Mouse (Mus musculus) left cerebral cortex, adult 2 months (tissue): Measurements from ENCODE around the gene Mid2. TPM values are rescaled to one million over a fixed set of nuclear protein-coding genes. Genes with fewer than 3 reads are reported as not detected.
"Not testable (repeated sequence)": the region's sequence is repeated elsewhere in the genome, so short reads cannot be mapped to it uniquely, and the experiment has no call there.

Experiments
- DNase-seq, 2 experiments: peaks; one replicate each; pipeline ENCODE4 v3.0.0; 2021 to 2022; ENCODE audit warnings: low spot score in 2 of 2, mixed read lengths in 1 of 2; ENCODE audit errors: extremely low spot score in 1 of 2
- H3K27ac ChIP-seq: fragments of 200-600 bp; 2 replicates; pipeline ENCODE4 v1.8.1; 2022
- H3K4me3 ChIP-seq: fragments of 200-600 bp; 2 replicates; pipeline ENCODE4 v1.8.1; 2022
- CTCF ChIP-seq: fragments of 200-600 bp; IDR thresholded peaks from 2 replicates; pipeline ENCODE4 v1.8.1; 2022; ENCODE audit warnings: antibody characterized with exemption, mild to moderate bottlenecking, moderate library complexity
- intact Hi-C: fragments of 180-260 bp; cut with DNase I; formaldehyde crosslinking; loops from one replicate; pipeline ENCODE4 v1.15.1; 2025
- long read RNA-seq, 2 experiments: library from polyadenylated mRNA; stranded (forward); transcript quantifications; one replicate each; pipeline ENCODE4 v2.0.0; 2021; ENCODE audit warnings: borderline mapping rate in 2 of 2
- total RNA-seq, 2 experiments: library from RNA; stranded (reverse); gene quantifications; 2 replicates each; pipeline ENCODE4 v1.2.3; 2021

The Mid2 gene
- total RNA-seq: 10 to 100 TPM; 23.0 to 24.4 TPM
- long read RNA-seq, experiment 1, partial matches to known transcripts: 0 of 12 reads
- long read RNA-seq, experiment 1, other reads (novel, unspliced or antisense): 12 of 12 reads
- long read RNA-seq, experiment 2, partial matches to known transcripts: 0 of 8 reads
- long read RNA-seq, experiment 2, other reads (novel, unspliced or antisense): 8 of 8 reads

GRCm38 (mm10) chrX:140664479-140665241 is at the start of gene Mid2:
Gene Mid2 (plus strand): TSS chrX:140664599.
- peak within 1 kb of the TSS; percentile 70 for H3K27ac ChIP-seq
- DNase-seq: peak; percentile 30 to 32
- intact Hi-C loops: loop anchor here (5.0 to 10.0 kb wide), 2 partner anchors 78 to 170 kb away; no protein-coding TSS in a partner anchor
- H3K4me3 ChIP-seq: peak within 1 kb of the TSS; percentile 45
- no peak for TF ChIP-seq CTCF

- intact Hi-C loops: no loop called here
- no peak overlapping the region for H3K27ac ChIP-seq
- no peak for DNase-seq
- no peak overlapping the region for H3K4me3 ChIP-seq
- no peak for TF ChIP-seq CTCF
These were observed 39.4 kb upstream of the Mid2 start for GRCm38 (mm10) chrX:140624875-140625594.

DNA sequence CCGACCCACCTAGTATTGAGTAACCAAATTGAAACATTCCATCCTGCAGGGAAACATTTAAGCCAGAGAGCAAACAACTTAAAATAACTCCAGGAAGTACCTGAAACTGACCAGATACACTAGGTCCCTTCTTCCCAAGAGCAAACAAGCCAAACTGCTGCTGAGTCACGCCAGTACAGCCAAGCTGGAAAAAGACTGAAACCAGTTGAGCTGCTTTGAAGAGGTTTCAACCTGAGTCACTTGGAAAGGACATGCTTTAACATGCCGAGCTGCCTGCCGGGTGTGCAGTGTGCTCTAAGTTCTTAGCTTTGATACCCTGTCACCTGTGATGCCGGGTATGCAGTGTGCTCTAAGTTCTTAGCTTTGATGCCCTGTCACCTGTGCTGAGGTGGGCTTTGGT is 26.4 kb upstream of the Mid2 start:
- DNase-seq: no peak
- no peak overlapping the region for H3K4me3 ChIP-seq
- no peak for TF ChIP-seq CTCF
- intact Hi-C loops: no loop called here
- no peak overlapping the region for H3K27ac ChIP-seq

- intact Hi-C loops: no loop called here
- DNase-seq: no peak
These were observed 24.8 kb upstream of the Mid2 start for GRCm38 (mm10) chrX:140639592-140639991.

GRCm38 (mm10) chrX:140660731-140661130 is 3.7 kb upstream of the Mid2 start:
- H3K4me3 ChIP-seq: no peak overlapping the region
- DNase-seq: no peak
- intact Hi-C loops: loop anchor here (10.0 kb wide), 1 partner anchor 174 kb away; no protein-coding TSS in a partner anchor
- no peak for TF ChIP-seq CTCF
- no peak overlapping the region for H3K27ac ChIP-seq

More at GRCm38 (mm10) chrX:140639592-140639991, 24.8 kb upstream of the Mid2 start:
- Histone ChIP-seq H3K4me3 (no peak overlapping the region), H3K27ac (no peak overlapping the region)
- TF ChIP-seq CTCF: peak; percentile 32

DNA sequence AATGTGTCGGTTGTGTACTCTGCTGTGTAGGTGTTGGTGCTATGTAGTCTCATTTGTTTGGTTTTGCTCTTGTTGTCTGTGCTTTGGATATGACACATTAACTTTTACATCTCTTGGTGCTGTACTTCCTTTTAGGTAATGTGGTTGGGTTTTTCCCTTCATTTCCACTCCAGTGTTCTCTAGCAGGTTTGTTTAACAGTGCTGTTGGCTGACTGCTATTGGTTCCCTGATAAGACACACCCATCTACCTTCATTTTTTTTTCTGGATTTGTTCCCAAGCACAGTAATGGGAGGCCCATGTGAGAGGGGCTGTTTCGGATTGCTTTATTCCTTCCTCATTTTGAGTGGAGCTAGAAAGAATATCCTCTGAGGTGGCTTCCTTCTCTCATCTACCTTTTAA is 883 bp upstream of the Mid2 start:
- no peak for TF ChIP-seq CTCF
- H3K27ac ChIP-seq: no peak overlapping the region
- no peak overlapping the region for H3K4me3 ChIP-seq
- intact Hi-C loops: loop anchor here (10.0 kb wide), 1 partner anchor 171 kb away; no protein-coding TSS in a partner anchor
- DNase-seq: no peak

GRCm38 (mm10) chrX:140665242-140665810 is 927 bp downstream of the Mid2 start:
- intact Hi-C loops: loop anchor here (5.0 to 10.0 kb wide), 2 partner anchors 77 to 169 kb away; no protein-coding TSS in a partner anchor
- peak; percentile 15 to 28 for DNase-seq
- H3K27ac ChIP-seq: peak overlapping the region; percentile 70
- TF ChIP-seq CTCF: no peak
- peak overlapping the region; percentile 45 for H3K4me3 ChIP-seq

DNA sequence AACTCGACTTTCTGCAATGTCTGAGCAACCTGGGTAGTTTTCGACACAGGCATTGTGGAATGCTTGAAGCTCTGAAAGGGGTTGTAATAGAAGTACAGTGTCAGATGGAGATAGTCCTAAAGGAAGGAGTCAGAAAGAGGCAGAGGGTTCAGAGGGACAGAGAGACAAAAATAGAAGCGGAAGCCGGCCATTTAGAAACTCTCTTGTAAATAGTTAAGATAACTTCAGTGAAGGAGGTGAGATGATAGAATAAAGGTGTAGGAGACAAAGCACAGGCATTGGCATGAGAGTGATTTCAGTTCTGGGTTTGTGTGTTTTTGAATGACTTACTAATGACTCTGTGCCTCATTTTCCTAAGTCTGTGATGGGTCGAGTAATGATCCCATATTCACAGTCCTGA is 11.0 kb downstream of the Mid2 start:
- H3K4me3 ChIP-seq: no peak overlapping the region
- intact Hi-C loops: no loop called here
- H3K27ac ChIP-seq: no peak overlapping the region
- no peak for TF ChIP-seq CTCF
- no peak for DNase-seq

DNA sequence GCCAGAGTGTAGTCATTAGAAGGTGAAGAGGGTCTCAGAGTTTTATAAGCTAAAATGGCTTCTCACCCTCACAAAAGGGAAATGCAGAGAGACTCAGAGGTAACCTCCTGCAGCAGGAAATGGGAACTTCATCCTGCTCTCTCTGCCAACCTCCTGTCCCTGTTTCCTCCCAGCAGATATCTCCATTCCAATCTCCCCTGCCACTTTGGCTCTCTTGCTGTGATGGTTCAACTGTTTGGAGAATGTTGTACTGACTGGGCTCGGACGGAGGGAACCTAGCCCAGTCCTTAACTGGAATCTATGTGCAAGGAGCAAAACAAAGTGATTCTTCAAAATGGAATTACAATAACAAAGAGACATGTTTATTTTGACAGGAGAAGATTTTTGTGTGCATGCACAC is 23.9 kb downstream of the Mid2 start:
- DNase-seq: no peak
- Histone ChIP-seq H3K27ac (no peak overlapping the region), H3K4me3 (no peak overlapping the region)
- intact Hi-C loops: no loop called here
- TF ChIP-seq CTCF: no peak

DNA sequence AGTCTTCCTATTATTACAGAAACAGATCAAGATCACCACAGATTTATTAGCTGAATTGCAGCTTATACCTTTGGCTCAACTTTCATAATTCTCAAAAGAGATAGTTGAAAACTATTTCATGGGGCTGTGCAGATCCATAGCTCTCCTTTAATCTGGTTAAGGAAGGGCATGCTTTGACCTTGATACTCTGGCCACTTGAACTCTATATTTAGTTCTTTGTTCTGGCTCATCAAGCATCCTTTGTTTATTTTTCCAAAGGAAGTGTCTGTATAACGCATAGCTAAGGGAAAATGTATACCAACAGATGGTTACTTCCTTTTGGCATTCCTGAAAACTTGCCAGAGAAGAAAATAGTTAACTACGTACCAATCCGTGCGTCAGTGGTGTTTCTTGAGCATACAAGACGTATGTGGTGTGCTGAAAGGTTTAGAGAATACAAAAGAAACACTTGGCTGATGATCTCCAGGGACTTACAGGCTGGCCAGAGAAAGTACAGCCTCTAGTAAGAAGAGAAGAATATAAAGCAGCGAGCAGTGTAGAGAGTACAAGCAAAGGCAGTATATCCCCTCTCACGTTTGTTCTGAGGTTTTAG is 33.6 kb downstream of the Mid2 start:
- DNase-seq, H3K27ac ChIP-seq, H3K4me3 ChIP-seq, intact Hi-C loops: not testable (repeated sequence)

- intact Hi-C loops: no loop called here
- Histone ChIP-seq H3K4me3 (no peak overlapping the region), H3K27ac (no peak overlapping the region)
- DNase-seq: no peak
- no peak for TF ChIP-seq CTCF
These were observed 38.8 kb downstream of the Mid2 start for GRCm38 (mm10) chrX:140703224-140703623.

- intact Hi-C loops: no loop called here
- TF ChIP-seq CTCF: no peak
- H3K4me3 ChIP-seq: no peak overlapping the region
- H3K27ac ChIP-seq: no peak overlapping the region
- no peak for DNase-seq
These were observed 41.7 kb downstream of the Mid2 start for GRCm38 (mm10) chrX:140706077-140706476.
